Mouse (Mus musculus): Measurements from ENCODE around the gene Hrk. TPM values are rescaled to one million over a fixed set of nuclear protein-coding genes. Genes with fewer than 3 reads are reported as not detected.

The Hrk gene
- polyA plus RNA-seq, 1 experiment from 2014 or later = 4.0 TPM

DNA sequence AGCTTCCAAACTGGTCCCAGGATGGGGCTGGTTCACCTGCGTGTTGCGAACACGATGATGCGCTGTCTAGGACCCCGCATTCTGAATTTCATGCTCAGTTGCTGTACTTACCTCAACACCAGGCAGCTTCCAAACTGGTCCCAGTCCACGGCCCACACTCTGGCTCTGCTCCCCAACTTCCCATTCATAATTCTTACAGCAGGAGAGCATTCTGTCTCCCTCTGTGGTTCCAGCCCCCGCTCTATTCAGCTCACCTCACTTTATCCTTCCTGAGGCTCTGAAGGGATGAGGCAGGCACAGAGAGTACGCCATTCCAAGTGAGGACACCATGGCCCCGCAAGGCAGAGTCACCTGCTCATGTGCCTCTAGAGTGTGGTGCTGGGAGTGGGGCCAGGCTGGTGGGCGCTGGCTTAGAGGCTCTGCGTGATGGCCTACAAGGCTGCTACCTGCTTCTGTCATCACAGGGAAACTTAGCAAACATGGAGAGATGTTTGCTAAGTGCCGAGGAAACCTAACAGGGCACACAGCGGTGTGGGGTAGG lies 65.7 kb downstream of the Hrk start:
- Histone ChIP-seq H3K27me3 (replicated peaks) (no peaks in the 10 kb centered on the region), H3K4me2 (no peak overlapping the region), H3K27ac (replicated peaks) (no peak overlapping the region), H3K4me1 (no peaks in the 10 kb centered on the region), H3K9ac (replicated peaks) (no peak overlapping the region), H3K36me3 (peaks cover 84% of the 10 kb centered on the region), H3K9me3 (replicated peaks) (no peaks in the 10 kb centered on the region), H3K4me3 (replicated peaks) (no peak overlapping the region)
- WGBS = 92% methylated on average over 13 of the region's 13 CpGs
- ATAC-seq (ENCODE audit: low FRiP score) = no peak

DNA sequence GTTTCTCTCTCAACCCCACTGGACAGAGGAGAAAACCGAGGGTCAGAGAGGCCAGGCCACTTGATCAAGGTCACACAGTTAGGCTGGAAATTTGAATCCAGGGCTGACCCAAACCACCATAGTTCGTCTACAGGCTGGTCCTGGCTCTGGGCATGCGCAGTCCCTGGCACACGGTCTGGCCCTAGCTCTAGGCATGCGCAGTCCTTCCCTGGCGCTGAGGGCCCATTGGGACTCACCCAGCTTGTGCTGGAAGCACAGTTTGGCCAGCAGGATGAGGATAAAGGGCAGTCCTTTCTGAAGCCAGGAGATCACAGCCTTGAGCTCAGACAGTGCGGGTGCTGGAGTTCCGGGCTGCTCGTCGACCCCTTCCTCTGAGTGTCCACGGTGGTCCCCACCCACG lies 72.4 kb downstream of the Hrk start:
- 82% methylated on average over 12 of the region's 12 CpGs for WGBS
- no peak for ATAC-seq (ENCODE audit: low FRiP score)
- Histone ChIP-seq H3K4me2 (no peak overlapping the region), H3K4me3 (replicated peaks) (no peak overlapping the region), H3K27me3 (replicated peaks) (no peaks in the 10 kb centered on the region), H3K9me3 (replicated peaks) (no peaks in the 10 kb centered on the region), H3K4me1 (no peaks in the 10 kb centered on the region), H3K27ac (replicated peaks) (no peak overlapping the region), H3K9ac (replicated peaks) (no peak overlapping the region), H3K36me3 (peaks cover 76% of the 10 kb centered on the region)

Other genes with a start within 250 kb of the Hrk start
- 127 and 143 TPM in 2 replicates for gene Fbxo21, start 187.9 kb upstream of the Hrk start, polyA plus RNA-seq (2015; fragmentation: Nextera tagmentation; extraction: Ambion mirVana)
- 3.5 and 3.9 TPM in 2 replicates for gene Tesc, start 136.9 kb upstream of the Hrk start, polyA plus RNA-seq (2015; fragmentation: Nextera tagmentation; extraction: Ambion mirVana)
- 18.0 and 19.4 TPM in 2 replicates for gene Fbxw8, start 9.2 kb upstream of the Hrk start, polyA plus RNA-seq (2015; fragmentation: Nextera tagmentation; extraction: Ambion mirVana)
- gene Rnft2, start 80.5 kb downstream of the Hrk start, polyA plus RNA-seq (2015; fragmentation: Nextera tagmentation; extraction: Ambion mirVana) = 7.2 and 12.7 TPM in 2 replicates
- gene 2410131K14Rik, start 80.6 kb downstream of the Hrk start, polyA plus RNA-seq (2015; fragmentation: Nextera tagmentation; extraction: Ambion mirVana) = 14.7 and 16.8 TPM in 2 replicates

Data from neural tube, embryonic 15.5 days (tissue).